In genomic region chr17:12810973-12811303, GRCm38 (mm10) we compare ENCODE assay signal across 10 mouse cellular contexts. TPM values are rescaled to one million over a fixed set of nuclear protein-coding genes. Genes with fewer than 3 reads are reported as not detected.
DNase-seq lines count a peak whose midpoint lies in the region; ATAC-seq and TF ChIP-seq lines count a peak whose summit lies in the region.
"Had no signal": no experiment of that assay in that cellular context is flagged by ENCODE, and none has a peak within 500 bp of the region (broad histone marks: within the 10 kb centered on the region; RNA-seq: fewer than 3 reads in every experiment).

No protein-coding gene starts in this region.

- WGBS in hindbrain, embryonic 10.5 days = 81% methylated on average over 1 of the region's 1 CpGs
- WGBS in hindbrain, embryonic 16.5 days = 85% methylated on average over 1 of the region's 1 CpGs
- 87% methylated on average over 1 of the region's 1 CpGs for WGBS in lung, adult 2 months
- 96% methylated on average over 1 of the region's 1 CpGs for WGBS in stomach, embryonic 16.5 days
- 76% methylated on average over 1 of the region's 1 CpGs for WGBS in stomach, postnatal 0 days

- 0 out of 2 replicates have a peak overlapping the region, but pooled peaks have one; percentile 85 for H3K27ac ChIP-seq in hindbrain, embryonic 10.5 days
- no peak overlapping the region for H3K27ac ChIP-seq in hindbrain, embryonic 16.5 days (ENCODE audit: low read depth, low read length)
- no peak overlapping the region for H3K27ac ChIP-seq in stomach, embryonic 16.5 days (ENCODE audit: low read length)
- H3K27ac ChIP-seq in stomach, postnatal 0 days (replicated peaks) = no peak overlapping the region
- H3K27ac ChIP-seq: hindbrain, embryonic 15.5 days had no signal

- no peak; the same call in 1 of the 2 replicates for ATAC-seq in hindbrain, embryonic 16.5 days
- 0 out of 2 replicates have a peak, but pooled peaks have one; percentile 8 for ATAC-seq in stomach, embryonic 16.5 days (ENCODE audit: insufficient read depth, low FRiP score)
- ATAC-seq in stomach, postnatal 0 days (ENCODE audit: low FRiP score, low TSS enrichment) = no peak

- H3K9ac ChIP-seq in hindbrain, embryonic 16.5 days (ENCODE audit: low read depth, low read length) = no peak overlapping the region
- H3K9ac ChIP-seq in stomach, embryonic 16.5 days (ENCODE audit: low read length) = no peak overlapping the region
- no peak overlapping the region for H3K9ac ChIP-seq in stomach, postnatal 0 days (ENCODE audit: low read length)
- H3K9ac ChIP-seq: hindbrain, embryonic 15.5 days; lung, embryonic 15.5 days had no signal

- no peak for DNase-seq in hindbrain, embryonic 10.5 days (ENCODE audit: low spot score)
- peak; percentile 3 for DNase-seq in lung, adult 2 months
- no peak for DNase-seq in lung, postnatal 4 days
- no peak for DNase-seq in stomach, postnatal 0 days (ENCODE audit: low spot score)
- no peak for DNase-seq in thymus, postnatal 25 days

- TF ChIP-seq CTCF in lung, adult 2 months (IDR thresholded peaks at IDR 0.05; ENCODE audit: insufficient read depth, low read length) = no peak
- no peak for TF ChIP-seq CTCF in stomach, postnatal 0 days (IDR thresholded peaks at IDR 0.05; ENCODE audit: low read depth)

- H3K4me2 ChIP-seq in hindbrain, embryonic 16.5 days (ENCODE audit: low read length) = no peak overlapping the region
- H3K4me2 ChIP-seq in stomach, embryonic 16.5 days (ENCODE audit: low read depth, low read length) = no peak overlapping the region
- H3K4me2 ChIP-seq in stomach, postnatal 0 days (replicated peaks; ENCODE audit: low read depth) = no peak overlapping the region
- H3K4me2 ChIP-seq: hindbrain, embryonic 15.5 days; lung, embryonic 15.5 days had no signal

- no peak for TF ChIP-seq EP300 in stomach, postnatal 0 days (optimal IDR thresholded peaks at IDR 0.05)

- peaks cover 9% of the 10 kb centered on the region; the same call in 1 of the 2 replicates for H3K36me3 ChIP-seq in hindbrain, embryonic 10.5 days
- H3K36me3 ChIP-seq in hindbrain, embryonic 16.5 days (ENCODE audit: control insufficient read depth, insufficient read depth, low read length) = no peaks in the 10 kb centered on the region
- peaks cover 25% of the 10 kb centered on the region; the same call in 1 of the 2 replicates for H3K36me3 ChIP-seq in stomach, embryonic 16.5 days (ENCODE audit: control insufficient read depth, insufficient read depth, low read length)
- peaks cover 2% of the 10 kb centered on the region; the same call in 1 of the 2 replicates for H3K36me3 ChIP-seq in stomach, postnatal 0 days (ENCODE audit: control insufficient read depth, insufficient read depth, low read length)
- H3K36me3 ChIP-seq: hindbrain, embryonic 15.5 days had no signal

- H3K9me3 ChIP-seq in hindbrain, embryonic 10.5 days = no peaks in the 10 kb centered on the region
- H3K9me3 ChIP-seq in hindbrain, embryonic 16.5 days (ENCODE audit: control insufficient read depth, low read length) = no peaks in the 10 kb centered on the region
- 0 out of 2 replicates have a peak, but pooled peaks cover 3% of the 10 kb centered on the region for H3K9me3 ChIP-seq in stomach, embryonic 16.5 days (replicated peaks; ENCODE audit: control insufficient read depth, low read length)
- no peaks in the 10 kb centered on the region for H3K9me3 ChIP-seq in stomach, postnatal 0 days (ENCODE audit: control insufficient read depth, low read length)
- H3K9me3 ChIP-seq: hindbrain, embryonic 15.5 days; lung, embryonic 15.5 days had no signal

- no peak overlapping the region for H3K4me3 ChIP-seq in hindbrain, embryonic 10.5 days
- no peak overlapping the region for H3K4me3 ChIP-seq in hindbrain, embryonic 16.5 days (ENCODE audit: low read length)
- no peak overlapping the region for H3K4me3 ChIP-seq in lung, adult 2 months (replicated peaks; ENCODE audit: extremely low read depth, low read depth, low read length)
- H3K4me3 ChIP-seq in stomach, embryonic 16.5 days (replicated peaks; ENCODE audit: low read length) = no peak overlapping the region
- H3K4me3 ChIP-seq in stomach, postnatal 0 days (ENCODE audit: low read depth, low read length) = no peak overlapping the region
- H3K4me3 ChIP-seq: hindbrain, embryonic 15.5 days; lung, embryonic 15.5 days had no signal

- no peak for TF ChIP-seq POLR2A in lung, adult 2 months (IDR thresholded peaks at IDR 0.05; ENCODE audit: borderline replicate concordance, extremely low read depth, low read depth, low read length)

- H3K4me1 ChIP-seq in hindbrain, embryonic 10.5 days (replicated peaks) = peaks cover 4% of the 10 kb centered on the region
- H3K4me1 ChIP-seq in hindbrain, embryonic 16.5 days (ENCODE audit: control insufficient read depth, insufficient read depth, low read depth, low read length) = no peaks in the 10 kb centered on the region; the same call in 1 of the 2 replicates
- peaks cover 4% of the 10 kb centered on the region for H3K4me1 ChIP-seq in lung, adult 2 months (ENCODE audit: control insufficient read depth, insufficient read depth, low read length)
- H3K4me1 ChIP-seq in stomach, embryonic 16.5 days (ENCODE audit: control insufficient read depth, insufficient read depth, low read length) = peaks cover 16% of the 10 kb centered on the region; the same call in 1 of the 2 replicates
- no peaks in the 10 kb centered on the region for H3K4me1 ChIP-seq in stomach, postnatal 0 days (replicated peaks; ENCODE audit: control insufficient read depth, insufficient read depth)

- H3K27me3 ChIP-seq in hindbrain, embryonic 10.5 days (ENCODE audit: insufficient read depth, poor library complexity, severe bottlenecking) = no peaks in the 10 kb centered on the region
- H3K27me3 ChIP-seq in hindbrain, embryonic 16.5 days (replicated peaks; ENCODE audit: control insufficient read depth, insufficient read depth, low read length) = no peaks in the 10 kb centered on the region
- no peaks in the 10 kb centered on the region for H3K27me3 ChIP-seq in stomach, embryonic 16.5 days (ENCODE audit: control insufficient read depth, insufficient read depth, low read length)
- H3K27me3 ChIP-seq in stomach, postnatal 0 days (ENCODE audit: control insufficient read depth, insufficient read depth, low read length) = no peaks in the 10 kb centered on the region
- H3K27me3 ChIP-seq: hindbrain, embryonic 15.5 days; lung, embryonic 15.5 days had no signal

RNA-seq across cellular contexts. Expression of gene Igf2r, which starts 41.5 kb away (rescaled TPM):
- 17.3 and 20.8 TPM in 2 replicates for polyA plus RNA-seq in hindbrain, embryonic 10.5 days (2016; fragmentation: Nextera tagmentation; extraction: Ambion mirVana)
- polyA plus RNA-seq in hindbrain, embryonic 16.5 days (2015; fragmentation: Nextera tagmentation; extraction: Ambion mirVana) = 6.4 and 10.1 TPM in 2 replicates
- polyA plus RNA-seq in lung, adult 2 months (2012; rRNA removed) = 26.8 and 27.5 TPM in 2 replicates
- polyA plus RNA-seq in stomach, embryonic 16.5 days (2015; fragmentation: Nextera tagmentation; extraction: Ambion mirVana) = 38.6 and 39.3 TPM in 2 replicates
- 9.4 and 9.6 TPM in 2 replicates for polyA plus RNA-seq in stomach, postnatal 0 days (2015; fragmentation: Nextera tagmentation; extraction: Ambion mirVana)

RNA-seq across cellular contexts. Expression of gene Mas1, which starts 57.0 kb away (rescaled TPM):
- polyA plus RNA-seq in hindbrain, embryonic 10.5 days (2016; fragmentation: Nextera tagmentation; extraction: Ambion mirVana) = 0.22 and 0.89 TPM in 2 replicates
- 0.18 TPM in 1 of 2 replicates, not detected in the other for polyA plus RNA-seq in hindbrain, embryonic 16.5 days (2015; fragmentation: Nextera tagmentation; extraction: Ambion mirVana)
- 0.12 TPM in 1 of 2 replicates, not detected in the other for polyA plus RNA-seq in lung, adult 2 months (2012; rRNA removed)
- 0.84 and 0.89 TPM in 2 replicates for polyA plus RNA-seq in stomach, embryonic 16.5 days (2015; fragmentation: Nextera tagmentation; extraction: Ambion mirVana)
- 0.12 and 0.21 TPM in 2 replicates for polyA plus RNA-seq in stomach, postnatal 0 days (2015; fragmentation: Nextera tagmentation; extraction: Ambion mirVana)
- polyA plus RNA-seq: adrenal gland, adult 2 months; hindbrain, embryonic 15.5 days had no signal
